Mouse (Mus musculus) B cell, adult 62 days (primary cell): ENCODE results near the gene Nkapl. TPM values are rescaled to one million over a fixed set of nuclear protein-coding genes. Genes with fewer than 3 reads are reported as not detected.

Experiments used
- total RNA-seq: library from RNA; stranded (reverse); gene quantifications from 4 replicates; pipeline ENCODE4 v1.2.4, GENCODE M21; 2023

Nkapl gene
- total RNA-seq: not detected in 4 replicates

DNA sequence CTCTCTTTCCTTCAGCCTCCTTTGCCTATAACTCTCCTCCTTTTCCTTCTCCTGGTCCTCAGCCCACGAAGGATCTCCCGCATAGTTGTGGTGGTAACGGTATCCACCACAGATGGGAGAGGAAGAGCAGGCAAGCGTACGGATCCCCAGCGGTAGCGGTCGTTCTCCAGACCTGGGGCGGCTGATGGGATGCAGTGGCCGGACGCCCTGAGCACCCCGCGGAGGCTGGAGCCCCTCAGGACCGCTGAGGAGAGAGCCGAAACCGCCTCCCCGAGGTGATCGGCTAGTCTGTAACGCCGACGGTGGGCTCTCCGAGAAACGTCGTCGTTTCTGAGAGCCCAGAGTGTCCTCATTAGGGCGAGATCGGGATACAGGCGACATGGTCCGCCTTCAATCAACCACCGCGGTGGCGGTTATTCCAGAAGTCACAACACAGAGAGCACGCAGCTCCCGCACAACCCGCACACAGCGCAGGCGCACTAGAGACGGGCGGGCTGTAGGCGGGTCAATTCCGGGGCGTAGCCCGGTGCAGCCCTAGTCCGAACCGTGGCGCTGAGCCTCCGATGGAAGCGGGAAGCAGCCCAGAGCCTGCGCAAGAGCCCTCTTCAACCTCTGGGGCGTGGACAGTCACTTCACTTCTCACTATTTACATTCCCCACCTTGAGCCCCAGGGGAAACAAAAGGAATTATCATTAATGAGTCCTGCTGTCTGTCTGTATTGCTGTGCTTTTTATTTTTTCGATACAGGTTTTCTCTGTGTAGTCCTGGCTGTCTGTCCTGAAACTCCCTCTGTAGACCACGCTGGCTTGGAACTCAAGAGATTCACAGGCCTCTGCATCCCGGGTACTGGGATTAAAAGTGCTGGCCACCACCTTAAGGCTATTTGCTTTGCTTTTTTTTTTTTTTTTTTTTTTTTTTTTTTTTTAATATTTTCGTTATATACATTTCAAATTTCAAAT lies at the start of gene Nkapl:
Gene Nkapl, minus strand, starts transcription at position 449 of the 959 bp plus-strand sequence.

DNA sequence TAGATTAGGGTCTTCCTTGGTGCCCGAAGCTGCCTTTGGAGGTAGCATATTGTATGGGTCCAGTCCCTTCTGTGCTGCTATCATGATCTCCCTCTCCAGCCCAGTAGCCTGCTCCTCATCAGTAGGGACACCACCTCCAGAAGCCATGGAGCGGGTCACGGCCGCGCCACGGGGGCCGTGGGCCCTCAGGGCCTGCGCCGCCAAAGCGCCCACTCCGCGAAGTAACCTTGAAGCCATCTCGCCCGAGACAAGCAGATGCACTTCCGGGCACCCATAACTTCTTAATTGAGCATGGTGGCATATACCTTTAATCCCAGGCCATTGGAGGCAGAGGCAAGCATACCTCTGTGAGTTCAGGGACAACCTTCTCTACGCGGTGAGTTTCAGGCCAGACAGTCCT lies 32.9 kb upstream of the Nkapl start, which contains the start of gene Gm11273:
Gene Gm11273, minus strand, starts transcription at position 237 of the 400 bp plus-strand sequence.

DNA sequence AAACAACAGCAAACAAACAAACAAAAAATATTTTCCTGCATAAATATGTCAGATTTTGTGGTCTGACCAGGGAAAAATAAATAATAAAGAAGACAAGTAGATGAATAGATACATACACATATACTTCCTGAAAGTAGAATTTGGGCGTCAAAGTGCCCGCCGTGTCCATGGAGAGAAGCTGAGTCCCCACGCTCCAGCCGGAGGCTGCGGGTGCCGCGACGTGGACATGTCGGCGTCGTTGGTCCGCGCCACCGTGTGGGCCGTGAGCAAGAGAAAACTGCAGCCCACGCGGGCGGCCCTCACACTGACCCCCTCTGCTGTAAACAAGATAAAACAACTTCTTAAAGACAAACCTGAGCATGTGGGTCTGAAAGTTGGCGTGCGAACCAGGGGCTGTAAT lies 26.8 kb upstream of the Nkapl start, which contains the start of gene AK157302:
Gene AK157302, plus strand, starts transcription at position 144 of the 400 bp plus-strand sequence.

DNA sequence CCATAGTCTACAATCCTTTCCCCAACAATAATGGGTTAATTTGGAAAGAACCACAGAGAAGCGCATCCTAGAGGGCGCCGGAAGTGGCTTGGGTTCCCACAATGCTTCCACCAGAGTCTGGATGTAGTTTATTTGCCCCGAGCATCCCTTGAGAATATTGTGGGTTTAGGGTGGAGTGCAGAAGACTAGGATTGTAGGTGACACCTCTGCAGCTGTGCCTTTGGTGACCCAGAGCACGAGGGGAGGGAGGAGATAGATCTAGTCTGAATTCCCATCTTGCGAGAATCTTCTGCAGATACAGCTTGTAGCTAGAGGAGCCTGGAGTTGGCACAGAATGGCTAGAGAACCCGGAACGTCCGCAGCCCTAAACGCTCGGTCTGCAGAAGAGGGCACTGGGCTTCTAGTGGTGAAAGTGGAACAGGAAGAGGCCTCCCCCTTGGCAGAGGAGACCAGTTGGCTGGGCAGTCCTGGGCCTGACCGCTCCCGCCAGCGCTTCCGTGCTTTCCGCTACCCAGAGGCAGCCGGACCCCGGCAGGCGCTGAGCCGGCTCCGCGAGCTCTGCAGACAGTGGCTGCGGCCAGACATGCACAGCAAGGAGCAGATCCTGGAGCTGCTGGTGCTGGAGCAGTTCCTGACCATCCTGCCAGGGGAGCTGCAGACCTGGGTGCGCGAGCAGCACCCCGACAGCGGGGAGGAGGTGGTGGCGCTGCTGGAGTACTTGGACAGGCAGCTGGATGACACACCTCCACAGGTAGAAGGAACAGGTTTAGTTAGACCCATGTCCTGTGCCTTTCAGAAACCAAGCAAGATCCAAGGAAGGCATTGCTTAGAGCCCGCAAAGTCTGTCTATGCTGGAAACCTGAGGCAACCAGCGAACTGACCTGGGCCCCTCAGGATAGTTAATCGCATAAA lies 10.7 kb upstream of the Nkapl start, which contains the start of the genes Zkscan4 and Gm10065:
Gene Zkscan4, plus strand, starts transcription at position 149 of the 912 bp plus-strand sequence.
Gene Gm10065, minus strand, starts transcription at position 683 of the 912 bp plus-strand sequence.

DNA sequence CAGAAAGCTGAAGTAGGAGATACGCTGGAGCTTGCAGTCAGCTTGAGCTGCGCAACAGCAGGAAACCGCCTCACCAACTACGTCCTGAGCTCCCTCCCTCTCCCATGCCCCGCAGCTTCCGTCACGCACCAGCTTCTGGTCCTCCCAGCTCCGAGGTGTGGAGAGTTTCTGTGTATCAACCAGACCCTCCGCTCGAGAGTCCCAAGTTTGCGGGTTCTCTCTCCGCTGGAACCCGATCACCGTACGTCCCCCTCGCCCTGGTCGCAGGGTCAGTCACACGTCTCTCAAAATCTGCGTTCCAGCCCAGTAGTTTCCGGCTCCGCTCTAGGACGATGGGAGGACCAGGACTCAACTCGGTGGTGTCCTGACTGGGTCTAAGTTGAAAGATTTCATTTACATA lies 14.9 kb downstream of the Nkapl start, which contains the start of gene Zscan26:
Gene Zscan26, minus strand, starts transcription at position 282 of the 400 bp plus-strand sequence.

DNA sequence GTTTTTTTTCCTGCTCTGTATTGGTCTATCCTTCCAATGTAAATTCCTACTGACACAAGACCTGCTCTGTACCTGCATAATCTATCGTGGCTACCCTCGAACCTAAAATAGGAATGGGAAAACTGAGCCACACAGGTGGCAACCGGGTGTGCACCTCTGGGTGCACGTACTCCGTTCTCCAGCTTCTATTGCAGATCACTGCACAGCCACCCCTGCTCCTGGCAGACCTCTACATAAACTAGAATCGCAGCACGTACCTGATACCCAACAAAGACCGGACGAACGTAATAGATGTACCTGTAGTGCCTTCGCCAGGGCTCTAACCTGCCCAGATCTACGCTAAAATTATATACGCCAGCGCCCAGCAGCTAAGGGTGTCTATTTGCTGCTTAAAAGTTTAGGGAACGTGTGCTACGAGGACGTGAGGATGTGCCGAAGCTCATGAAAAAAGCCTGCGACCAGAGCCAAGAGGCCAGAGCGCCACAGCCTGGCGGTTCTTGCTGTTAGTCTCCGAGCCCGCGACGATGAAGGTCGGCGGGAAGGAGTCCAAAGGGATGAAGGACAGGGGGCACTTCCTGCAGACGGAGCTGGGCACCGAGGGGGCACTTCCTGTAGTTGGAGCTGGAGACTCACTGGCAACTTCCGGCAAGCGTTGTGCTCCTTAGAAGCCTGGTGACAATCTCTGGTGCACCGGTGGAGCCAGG lies 27.7 kb downstream of the Nkapl start, which contains the start of gene Pgbd1:
Gene Pgbd1, minus strand, starts transcription at position 556 of the 704 bp plus-strand sequence.

Other genes with a start within 250 kb of the Nkapl start
- gene Gpx5, start 175.8 kb downstream of the Nkapl start, total RNA-seq: not detected in 4 replicates
- gene Gpx6, start 156.4 kb downstream of the Nkapl start, total RNA-seq: not detected in 4 replicates
- not detected in 4 replicates for gene Olfr1367, start 121.6 kb downstream of the Nkapl start, total RNA-seq
- gene Zscan12, start 105.7 kb downstream of the Nkapl start, total RNA-seq: 0.75 to 1.9 TPM (median 1.4 TPM) in 4 replicates
- 49.3 to 57.9 TPM (median 53.2 TPM) in 4 replicates for gene Zkscan3, start 65.8 kb downstream of the Nkapl start, total RNA-seq
- 0.36 to 0.76 TPM (median 0.46 TPM) in 3 of 4 replicates, not detected in the other for gene Pgbd1, start 27.5 kb downstream of the Nkapl start, total RNA-seq
- gene Zscan26, start 14.8 kb downstream of the Nkapl start, total RNA-seq: 36.6 to 38.1 TPM (median 37.6 TPM) in 4 replicates
- not detected in 4 replicates for gene Zkscan4, start 10.4 kb upstream of the Nkapl start, total RNA-seq
- not detected in 4 replicates for gene Gm10065, start 10.9 kb upstream of the Nkapl start, total RNA-seq
- gene AK157302, start 26.7 kb upstream of the Nkapl start, total RNA-seq: 6.7 to 8.4 TPM (median 7.2 TPM) in 4 replicates
- gene Gm11273, start 32.9 kb upstream of the Nkapl start, total RNA-seq: 10.4 to 24.0 TPM (median 18.4 TPM) in 4 replicates
- gene Zkscan8, start 62.6 kb upstream of the Nkapl start, total RNA-seq: 7.7 to 11.4 TPM (median 10.3 TPM) in 4 replicates
- gene Olfr1366, start 74.3 kb upstream of the Nkapl start, total RNA-seq: not detected in 4 replicates
- not detected in 4 replicates for gene Olfr1535, start 91.4 kb upstream of the Nkapl start, total RNA-seq
- not detected in 4 replicates for gene Olfr1364, start 113.2 kb upstream of the Nkapl start, total RNA-seq
- gene Olfr1362, start 145.5 kb upstream of the Nkapl start, total RNA-seq: not detected in 4 replicates
- not detected in 4 replicates for gene Olfr11, start 174.0 kb upstream of the Nkapl start, total RNA-seq
- gene Olfr1361, start 194.9 kb upstream of the Nkapl start, total RNA-seq: not detected in 4 replicates
- gene Olfr1360, start 208.9 kb upstream of the Nkapl start, total RNA-seq: not detected in 4 replicates
- gene Olfr1359, start 229.6 kb upstream of the Nkapl start, total RNA-seq: not detected in 4 replicates
- gene Hist1h2bl, start 247.6 kb upstream of the Nkapl start, total RNA-seq: 60.5 to 95.6 TPM (median 91.5 TPM) in 4 replicates
- gene Hist1h2ai, start 247.9 kb upstream of the Nkapl start, total RNA-seq: 86.2 to 128 TPM (median 105 TPM) in 4 replicates
- 124 to 146 TPM (median 132 TPM) in 4 replicates for gene Hist1h3h, start 249.2 kb upstream of the Nkapl start, total RNA-seq